Mouse (Mus musculus): ENCODE measurements at regions not wholly inside any gene's neighbourhood (a gene's known extent, or its start where the extent isn't known, plus 50 kb on each side); places are given as distances from the start of the nearest gene placed in this dataset.

DNA sequence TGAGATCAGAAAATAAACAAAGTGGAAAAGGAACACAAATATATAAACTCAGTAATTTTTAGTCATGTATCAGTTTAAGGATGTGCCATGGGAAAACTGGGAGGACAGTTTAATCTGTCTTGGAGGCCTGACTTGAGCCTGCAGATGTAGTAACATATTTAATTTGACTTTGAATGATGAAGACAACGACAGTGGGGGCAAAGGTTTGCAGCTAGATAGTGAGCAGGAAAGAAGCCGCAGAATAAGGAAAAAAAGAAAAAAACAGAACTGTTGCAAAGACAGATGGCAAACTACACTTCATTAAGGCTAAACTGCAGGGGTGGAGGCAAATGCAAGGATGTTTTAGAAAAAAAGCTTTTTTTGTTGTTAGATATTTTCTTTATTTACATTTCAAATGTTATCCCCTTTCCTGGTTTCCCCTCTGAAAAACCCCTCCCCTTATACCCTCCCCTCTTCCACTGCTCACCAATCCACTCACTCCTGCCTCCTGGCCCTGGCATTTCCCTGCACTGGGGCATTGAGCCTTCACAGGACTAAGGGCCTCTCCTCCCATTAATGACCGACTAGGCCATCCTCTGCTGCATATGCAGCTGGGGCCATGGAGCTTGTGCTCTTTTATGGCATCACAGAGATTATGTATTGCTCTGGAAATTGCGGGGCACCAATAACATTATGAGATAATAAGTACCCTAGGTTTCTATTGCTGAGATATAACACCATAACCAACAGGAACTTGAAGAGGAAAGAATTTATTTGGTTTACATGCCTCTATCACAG lies 58.5 kb upstream of the Reg3g start:
- TF ChIP-seq ZNF384 (IDR thresholded peaks at IDR 0.05; ENCODE audit: low read depth, low read length), result no peak
- TF ChIP-seq HCFC1 (IDR thresholded peaks at IDR 0.05; ENCODE audit: borderline replicate concordance, insufficient read depth, low read length), result no peak
- TF ChIP-seq CHD2 (IDR thresholded peaks at IDR 0.05; ENCODE audit: low read depth, low read length), result no peak
- TF ChIP-seq ZC3H11A (IDR thresholded peaks at IDR 0.05; ENCODE audit: borderline replicate concordance, low read depth, low read length), result no peak
- no peak for TF ChIP-seq MAFK (IDR thresholded peaks at IDR 0.05; ENCODE audit: insufficient read depth, low read depth, low read length)
- H3K4me1 ChIP-seq (ENCODE audit: control insufficient read depth in 2 of 2, insufficient read depth in 2 of 2, low read length in 2 of 2, poor library complexity in 1 of 2), result no peaks in the 10 kb centered on the region
- no peak overlapping the region for H3K27ac ChIP-seq (ENCODE audit: insufficient read depth, low read depth, low read length, poor library complexity, severe bottlenecking)
- H3K36me3 ChIP-seq (ENCODE audit: control insufficient read depth, insufficient read depth, low read length, poor library complexity, severe bottlenecking), result no peaks in the 10 kb centered on the region
- no peaks in the 10 kb centered on the region for H3K9me3 ChIP-seq (ENCODE audit: control insufficient read depth, insufficient read depth, low read depth, low read length)
- in situ Hi-C loops (cut with MboI; ENCODE audit: low sequenced_read_pairs in 2 of 2, unreplicated experiment in 2 of 2), result no loop called here
- DNase-seq (ENCODE audit: low read depth, low spot score), result no peak
- H3K9ac ChIP-seq (ENCODE audit: insufficient read depth, low read depth, low read length, poor library complexity, severe bottlenecking), result no peak overlapping the region
- no peak overlapping the region for H3K4me3 ChIP-seq (ENCODE audit: insufficient read depth in 1 of 2, low read depth in 1 of 2, low read length in 2 of 2, poor library complexity in 1 of 2, severe bottlenecking in 1 of 2)
